Mouse (Mus musculus): Measurements from ENCODE around the gene Epb41l1. TPM values are rescaled to one million over a fixed set of nuclear protein-coding genes. Genes with fewer than 3 reads are reported as not detected.

The Epb41l1 gene
- total RNA-seq, 4 experiments from 2014 or later = 6.5 to 9.4 (median 7.6) TPM

GRCm38 (mm10) chr2:156460470-156460869 is 39.8 kb downstream of the Epb41l1 start:
- DNase-seq (ENCODE audit: low spot score) = no peak

GRCm38 (mm10) chr2:156462154-156463029 is 41.7 kb downstream of the Epb41l1 start:
- no peak for DNase-seq (ENCODE audit: low spot score)

GRCm38 (mm10) chr2:156464416-156464815 is 43.7 kb downstream of the Epb41l1 start:
- no peak for DNase-seq (ENCODE audit: low spot score)

- DNase-seq (ENCODE audit: low spot score) = no peak
Measured at GRCm38 (mm10) chr2:156467538-156467937, 46.8 kb downstream of the Epb41l1 start.

GRCm38 (mm10) chr2:156468890-156469289 is 48.2 kb downstream of the Epb41l1 start:
- no peak for DNase-seq (ENCODE audit: low spot score)

- no peak for DNase-seq (ENCODE audit: low spot score)
Measured at GRCm38 (mm10) chr2:156469508-156469907, 48.8 kb downstream of the Epb41l1 start.

GRCm38 (mm10) chr2:156470938-156471337 is 50.2 kb downstream of the Epb41l1 start:
- DNase-seq (ENCODE audit: low spot score) = no peak

GRCm38 (mm10) chr2:156472336-156472735 is 51.6 kb downstream of the Epb41l1 start:
- no peak for DNase-seq (ENCODE audit: low spot score)

GRCm38 (mm10) chr2:156473696-156474095 is 53.0 kb downstream of the Epb41l1 start:
- no peak for DNase-seq (ENCODE audit: low spot score)

- no peak for DNase-seq (ENCODE audit: low spot score)
Measured at GRCm38 (mm10) chr2:156474111-156474510, 53.4 kb downstream of the Epb41l1 start.

GRCm38 (mm10) chr2:156474891-156475284 is 54.2 kb downstream of the Epb41l1 start:
- DNase-seq (ENCODE audit: low spot score) = no peak

- DNase-seq (ENCODE audit: low spot score) = no peak
Measured at GRCm38 (mm10) chr2:156475285-156476110, 54.8 kb downstream of the Epb41l1 start.

GRCm38 (mm10) chr2:156476111-156476747 is 55.5 kb downstream of the Epb41l1 start:
- no peak for DNase-seq (ENCODE audit: low spot score)

GRCm38 (mm10) chr2:156476748-156477151 is 56.0 kb downstream of the Epb41l1 start:
- DNase-seq (ENCODE audit: low spot score) = no peak

GRCm38 (mm10) chr2:156478046-156478690 is 57.5 kb downstream of the Epb41l1 start:
- DNase-seq (ENCODE audit: low spot score) = no peak

GRCm38 (mm10) chr2:156479833-156480232 is 59.1 kb downstream of the Epb41l1 start:
- no peak for DNase-seq (ENCODE audit: low spot score)

GRCm38 (mm10) chr2:156480267-156480666 is 59.6 kb downstream of the Epb41l1 start:
- no peak for DNase-seq (ENCODE audit: low spot score)

GRCm38 (mm10) chr2:156482299-156482698 is 61.6 kb downstream of the Epb41l1 start:
- DNase-seq (ENCODE audit: low spot score) = no peak

GRCm38 (mm10) chr2:156482764-156483163 is 62.1 kb downstream of the Epb41l1 start:
- DNase-seq (ENCODE audit: low spot score) = no peak

GRCm38 (mm10) chr2:156483204-156483603 is 62.5 kb downstream of the Epb41l1 start:
- no peak for DNase-seq (ENCODE audit: low spot score)

GRCm38 (mm10) chr2:156486086-156486751 is 65.5 kb downstream of the Epb41l1 start:
- no peak for DNase-seq (ENCODE audit: low spot score)
